Mouse (Mus musculus) midbrain, embryonic 15.5 days (tissue): ENCODE results near the gene Ipo11. TPM values are rescaled to one million over a fixed set of nuclear protein-coding genes. Genes with fewer than 3 reads are reported as not detected.

Experiments
- ATAC-seq: fragments of 200-750 bp; cut with Nextera tagmentation; replicated peaks from 2 replicates; pipeline ENCODE4 v1.8.0; 2017; ENCODE audit warnings: moderate TSS enrichment
- H3K27ac ChIP-seq: fragments of 300-500 bp; sonication (generic); 2 replicates; pipeline ENCODE4 v1.5.1; 2015; ENCODE audit warnings: mild to moderate bottlenecking, inconsistent platforms
- H3K27me3 ChIP-seq: fragments of 300-500 bp; sonication (generic); replicated peaks from 2 replicates; pipeline ENCODE4 v1.6.1; 2015; ENCODE audit warnings: inconsistent platforms
- H3K36me3 ChIP-seq: fragments of 300-500 bp; sonication (generic); replicated peaks from 2 replicates; pipeline ENCODE4 v1.6.1; 2015; ENCODE audit warnings: inconsistent platforms
- H3K4me1 ChIP-seq: fragments of 300-500 bp; sonication (generic); 2 replicates; pipeline ENCODE4 v1.6.1; 2015; ENCODE audit warnings: inconsistent platforms
- H3K4me2 ChIP-seq: fragments of 300-500 bp; sonication (generic); 2 replicates; pipeline ENCODE4 v1.6.1; 2015; ENCODE audit warnings: inconsistent platforms, mild to moderate bottlenecking, moderate library complexity
- H3K4me3 ChIP-seq: fragments of 300-500 bp; sonication (generic); 2 replicates; pipeline ENCODE4 v1.5.1; 2015; ENCODE audit warnings: mild to moderate bottlenecking, inconsistent platforms
- H3K9ac ChIP-seq: fragments of 300-500 bp; sonication (generic); 2 replicates; pipeline ENCODE4 v1.6.1; 2015; ENCODE audit warnings: mild to moderate bottlenecking, inconsistent platforms
- H3K9me3 ChIP-seq: fragments of 300-500 bp; sonication (generic); 2 replicates; pipeline ENCODE4 v1.6.1; 2016; ENCODE audit warnings: inconsistent platforms
- WGBS: fragments of 180-500 bp; shearing (Covaris S2); methylation state at CpG from one replicate; pipeline ENCODE4 v1.1.7; 2015; ENCODE audit warnings: mixed read lengths; 5-methylcytosine and 5-hydroxymethylcytosine counted together
- polyA plus RNA-seq: library from polyadenylated mRNA; unstranded; fragments of >200 nt; fragmentation: Nextera tagmentation; extraction: Ambion mirVana; gene quantifications from 2 replicates; pipeline ENCODE4 v1.2.1, GENCODE M21; 2015

Ipo11 gene
- polyA plus RNA-seq, 1 experiment from 2014 or later: 37.9 TPM

DNA sequence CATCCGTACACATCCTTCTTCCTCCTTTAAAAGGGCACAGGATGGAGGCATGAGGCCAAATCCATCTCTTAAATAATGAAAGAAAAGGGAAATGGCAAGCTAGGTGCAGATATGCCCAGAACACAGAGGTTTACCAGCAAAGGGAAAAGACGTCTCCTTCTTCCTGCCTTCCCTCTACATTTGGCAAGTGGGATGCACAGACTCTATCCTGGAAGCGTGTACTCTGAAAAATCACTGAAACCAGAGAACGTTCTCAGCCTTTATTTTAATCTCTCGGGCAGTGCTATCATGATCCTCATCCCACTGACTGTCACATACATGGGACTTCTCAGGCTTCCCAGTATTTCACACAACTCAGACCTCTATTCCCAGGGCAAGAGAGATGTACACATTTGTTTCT is 189.9 kb downstream of the Ipo11 start:
- Histone ChIP-seq H3K36me3 (no peaks in the 10 kb centered on the region), H3K4me2 (no peak overlapping the region), H3K9me3 (no peaks in the 10 kb centered on the region), H3K27me3 (no peaks in the 10 kb centered on the region), H3K4me3 (no peak overlapping the region), H3K9ac (no peak overlapping the region), H3K27ac (no peak overlapping the region), H3K4me1 (no peaks in the 10 kb centered on the region)
- 88% methylated on average over 5 of the region's 5 CpGs for WGBS
- no peak for ATAC-seq

DNA sequence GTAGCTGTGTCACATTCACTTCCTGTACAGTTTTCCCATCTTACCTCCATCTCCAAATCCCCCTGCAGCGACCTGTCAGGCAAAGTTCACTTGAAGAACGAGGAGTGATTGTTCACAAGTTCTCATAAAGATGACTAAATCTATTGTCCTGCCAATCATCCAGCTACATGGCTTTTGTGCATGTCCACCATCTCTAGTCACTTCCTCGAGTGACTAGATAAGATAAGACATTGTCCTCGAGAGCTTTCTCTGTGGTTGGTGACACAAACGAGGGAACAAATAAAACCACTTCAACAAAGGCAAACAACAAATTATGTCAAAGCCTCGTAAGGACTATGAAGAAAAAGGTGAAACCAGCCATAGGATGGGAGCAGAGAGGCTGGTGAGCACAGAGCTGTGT is 191.6 kb downstream of the Ipo11 start:
- ATAC-seq: no peak
- WGBS: 62% methylated on average over 6 of the region's 6 CpGs
- no peak overlapping the region for H3K9ac ChIP-seq
- H3K4me2 ChIP-seq: no peak overlapping the region
- H3K27me3 ChIP-seq: no peaks in the 10 kb centered on the region
- H3K4me1 ChIP-seq: no peaks in the 10 kb centered on the region
- no peaks in the 10 kb centered on the region for H3K36me3 ChIP-seq
- no peak overlapping the region for H3K27ac ChIP-seq
- H3K4me3 ChIP-seq: no peak overlapping the region
- H3K9me3 ChIP-seq: no peaks in the 10 kb centered on the region

Other genes with a start within 250 kb of the Ipo11 start
- 37.2 and 37.8 TPM in 2 replicates for gene Dimt1, start 10.2 kb upstream of the Ipo11 start, polyA plus RNA-seq
- 67.5 and 68.4 TPM in 2 replicates for gene Kif2a, start 85.2 kb upstream of the Ipo11 start, polyA plus RNA-seq